Mouse (Mus musculus) heart, embryonic 14.5 days (tissue): ENCODE measurements around the gene Gtf3a. TPM values are rescaled to one million over a fixed set of nuclear protein-coding genes. Genes with fewer than 3 reads are reported as not detected.

Source experiments
- ATAC-seq: fragments of 200-750 bp; cut with Nextera tagmentation; 2 replicates; pipeline ENCODE4 v1.8.0; 2017; ENCODE audit warnings: low read depth, moderate TSS enrichment; ENCODE audit not compliant: insufficient number of reproducible peaks, insufficient read depth, low FRiP score
- H3K27ac ChIP-seq, 2 experiments: fragments of 200-500 bp in 1 of 2; fragments of 300-500 bp in 1 of 2; sonication (generic) in 1 of 2; replicated peaks in 1 of 2; 2 replicates each; pipeline ENCODE4 v1.5.1; 2012 to 2014; ENCODE audit warnings: low read depth in 2 of 2, low read length in 2 of 2, control low read depth in 1 of 2, mild to moderate bottlenecking in 1 of 2, mixed read lengths in 1 of 2; ENCODE audit not compliant: control insufficient read depth in 1 of 2, insufficient read depth in 1 of 2
- H3K27me3 ChIP-seq: fragments of 300-500 bp; sonication (generic); 2 replicates; pipeline ENCODE4 v1.6.1; 2014; ENCODE audit warnings: mild to moderate bottlenecking, low read length, control low read depth; ENCODE audit not compliant: control insufficient read depth, insufficient read depth
- H3K36me3 ChIP-seq: fragments of 300-500 bp; sonication (generic); 2 replicates; pipeline ENCODE4 v1.6.1; 2014; ENCODE audit warnings: mild to moderate bottlenecking, control low read depth, low read length, mixed read lengths; ENCODE audit not compliant: control insufficient read depth, insufficient read depth
- H3K4me1 ChIP-seq, 2 experiments: fragments of 200-500 bp in 1 of 2; fragments of 300-500 bp in 1 of 2; sonication (generic) in 1 of 2; 2 replicates each; pipeline ENCODE4 v1.6.1; 2012 to 2014; ENCODE audit warnings: low read length in 2 of 2, control low read depth in 1 of 2, mixed read lengths in 1 of 2; ENCODE audit not compliant: control insufficient read depth in 2 of 2, insufficient read depth in 2 of 2
- H3K4me2 ChIP-seq: fragments of 300-500 bp; sonication (generic); 2 replicates; pipeline ENCODE4 v1.6.1; 2014; ENCODE audit warnings: mild to moderate bottlenecking, low read length
- H3K4me3 ChIP-seq, 2 experiments: fragments of 200-500 bp in 1 of 2; fragments of 300-500 bp in 1 of 2; sonication (generic) in 1 of 2; 2 replicates each; pipeline ENCODE4 v1.5.1; 2012 to 2014; ENCODE audit warnings: low read length in 2 of 2, mild to moderate bottlenecking in 2 of 2, control low read depth in 1 of 2, low read depth in 1 of 2, moderate library complexity in 1 of 2; ENCODE audit not compliant: control insufficient read depth in 1 of 2, insufficient read depth in 1 of 2
- H3K9ac ChIP-seq: fragments of 300-500 bp; sonication (generic); 2 replicates; pipeline ENCODE4 v1.6.1; 2014; ENCODE audit warnings: mild to moderate bottlenecking, low read length
- H3K9me3 ChIP-seq: fragments of 300-500 bp; sonication (generic); 2 replicates; pipeline ENCODE4 v1.6.1; 2016; ENCODE audit warnings: low read length, control low read depth; ENCODE audit not compliant: control insufficient read depth
- WGBS: fragments of 180-500 bp; shearing (Covaris S2); extraction: QIAGEN DNeasy Blood & Tissue Kit; methylation state at CpG from one replicate; pipeline ENCODE4 v1.1.7; 2014; 5-methylcytosine and 5-hydroxymethylcytosine counted together
- polyA plus RNA-seq: library from polyadenylated mRNA; unstranded; fragments of >200 nt; fragmentation: Nextera tagmentation; extraction: Ambion mirVana; gene quantifications from 2 replicates; pipeline ENCODE4 v1.2.1, GENCODE M21; 2014

Gtf3a gene
- polyA plus RNA-seq, 1 experiment from 2014 or later: 75.4 TPM

- Histone ChIP-seq H3K36me3 (no peaks in the 10 kb centered on the region), H3K4me2 (no peak overlapping the region), H3K9ac (no peak overlapping the region), H3K27ac (no peak overlapping the region), H3K4me1 (no peaks in the 10 kb centered on the region), H3K4me3 (no peak overlapping the region), H3K27me3 (no peaks in the 10 kb centered on the region), H3K9me3 (peaks cover 7% of the 10 kb centered on the region; the same call in 1 of the 2 replicates)
- ATAC-seq: no peak
- 33% methylated on average over 1 of the region's 1 CpGs for whole genome bisulfite sequencing
These were observed 54.8 kb downstream of the Gtf3a start for GRCm38 (mm10) chr5:147003303-147003702.

Other genes with a start within 250 kb of the Gtf3a start
- gene Usp12, start 153.7 kb upstream of the Gtf3a start, polyA plus RNA-seq: 8.6 and 8.9 TPM in 2 replicates
- gene Rpl21, start 115.8 kb upstream of the Gtf3a start, polyA plus RNA-seq: 410 and 435 TPM in 2 replicates
- 9.1 and 9.9 TPM in 2 replicates for gene Rasl11a, start 103.6 kb upstream of the Gtf3a start, polyA plus RNA-seq
- gene Mtif3, start 15.1 kb downstream of the Gtf3a start, polyA plus RNA-seq: 20.3 and 23.8 TPM in 2 replicates
- 13.0 TPM in 2 replicates for gene Lnx2, start 127.9 kb downstream of the Gtf3a start, polyA plus RNA-seq
- 97.6 and 99.3 TPM in 2 replicates for gene Polr1d, start 128.4 kb downstream of the Gtf3a start, polyA plus RNA-seq
- not detected in 2 replicates for gene Gsx1, start 240.0 kb downstream of the Gtf3a start, polyA plus RNA-seq